Mouse (Mus musculus): ENCODE results near the gene Syne3. TPM values are rescaled to one million over a fixed set of nuclear protein-coding genes. Genes with fewer than 3 reads are reported as not detected.

The Syne3 gene
- polyA plus RNA-seq, 1 experiment: 16.4 TPM

DNA sequence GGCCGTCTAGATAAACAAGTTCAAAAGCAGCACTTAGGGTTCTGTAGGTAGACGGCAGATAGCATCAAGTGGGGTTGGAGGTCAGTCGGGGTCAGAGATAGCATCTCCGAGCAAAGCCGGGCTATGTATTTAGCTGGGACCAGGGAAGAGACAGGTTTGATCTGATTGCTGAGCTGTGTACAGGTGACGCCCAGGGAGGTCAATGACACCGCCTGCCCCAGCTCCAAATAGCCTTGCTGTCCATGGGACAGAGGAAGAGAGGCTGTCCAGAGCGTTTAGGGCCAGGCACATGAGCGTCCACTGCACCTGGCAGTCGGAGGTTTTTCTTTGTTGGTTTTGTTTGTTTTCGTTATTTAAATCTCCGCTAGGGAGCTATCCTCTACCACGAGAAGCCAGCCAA lies 75.8 kb downstream of the Syne3 start:
- Histone ChIP-seq H3K36me3 (ENCODE audit: control insufficient read depth, insufficient read depth, low read length) (peaks cover 11% of the 10 kb centered on the region; the same call in 1 of the 2 replicates), H3K27ac (ENCODE audit: control insufficient read depth, insufficient read depth, low read length) (no peak overlapping the region), H3K4me1 (replicated peaks; ENCODE audit: control insufficient read depth, insufficient read depth, low read length) (no peaks in the 10 kb centered on the region), H3K4me3 (ENCODE audit: control insufficient read depth, insufficient read depth, low read length) (no peak overlapping the region), H3K27me3 (ENCODE audit: control insufficient read depth, insufficient read depth, low read length) (no peaks in the 10 kb centered on the region)
- WGBS: 91% methylated on average over 13 of the region's 13 CpGs
- no peak for TF ChIP-seq POLR2A (IDR thresholded peaks at IDR 0.05; ENCODE audit: control insufficient read depth, extremely low read depth, insufficient read depth, low read length, poor library complexity)
- no peak for TF ChIP-seq CTCF (IDR thresholded peaks at IDR 0.05; ENCODE audit: borderline replicate concordance, control insufficient read depth, extremely low read depth, insufficient read depth, low read length, poor library complexity)
- DNase-seq: no peak

GRCm38 (mm10) chr12:104933217-104933616 lies 76.4 kb downstream of the Syne3 start:
- Histone ChIP-seq H3K4me3 (ENCODE audit: control insufficient read depth, insufficient read depth, low read length) (no peak overlapping the region), H3K36me3 (ENCODE audit: control insufficient read depth, insufficient read depth, low read length) (peaks cover 11% of the 10 kb centered on the region; the same call in 1 of the 2 replicates), H3K4me1 (replicated peaks; ENCODE audit: control insufficient read depth, insufficient read depth, low read length) (no peaks in the 10 kb centered on the region), H3K27me3 (ENCODE audit: control insufficient read depth, insufficient read depth, low read length) (no peaks in the 10 kb centered on the region), H3K27ac (ENCODE audit: control insufficient read depth, insufficient read depth, low read length) (no peak overlapping the region)
- TF ChIP-seq CTCF (IDR thresholded peaks at IDR 0.05; ENCODE audit: borderline replicate concordance, control insufficient read depth, extremely low read depth, insufficient read depth, low read length, poor library complexity) (no peak), POLR2A (IDR thresholded peaks at IDR 0.05; ENCODE audit: control insufficient read depth, extremely low read depth, insufficient read depth, low read length, poor library complexity) (no peak)
- DNase-seq: peak; percentile 14
- WGBS: 83% methylated on average over 2 of the region's 2 CpGs

DNA sequence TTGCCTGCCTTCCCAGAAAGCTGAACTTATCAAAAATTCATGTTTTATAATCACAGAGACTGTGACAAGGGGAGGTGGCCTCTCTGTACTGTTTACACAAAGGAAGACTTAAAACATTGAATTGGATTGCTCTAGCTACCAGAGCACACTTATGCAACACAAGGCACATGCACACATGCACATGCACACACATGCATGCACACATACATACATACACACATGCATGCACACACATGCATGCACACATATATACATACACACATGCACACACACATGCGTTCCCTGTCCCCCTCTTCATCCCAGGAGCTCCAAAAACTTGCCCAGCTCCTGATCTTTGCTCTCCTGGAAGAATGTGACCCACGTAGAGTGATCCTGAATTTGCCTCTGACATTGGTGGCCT lies 83.8 kb downstream of the Syne3 start:
- Histone ChIP-seq H3K27ac (ENCODE audit: control insufficient read depth, insufficient read depth, low read length) (no peak overlapping the region), H3K27me3 (ENCODE audit: control insufficient read depth, insufficient read depth, low read length) (no peaks in the 10 kb centered on the region), H3K4me3 (ENCODE audit: control insufficient read depth, insufficient read depth, low read length) (no peak overlapping the region), H3K36me3 (ENCODE audit: control insufficient read depth, insufficient read depth, low read length) (0 out of 2 replicates have a peak, but pooled peaks cover 2% of the 10 kb centered on the region), H3K4me1 (replicated peaks; ENCODE audit: control insufficient read depth, insufficient read depth, low read length) (no peaks in the 10 kb centered on the region)
- DNase-seq: no peak
- 94% methylated on average over 2 of the region's 2 CpGs for WGBS
- TF ChIP-seq POLR2A (IDR thresholded peaks at IDR 0.05; ENCODE audit: control insufficient read depth, extremely low read depth, insufficient read depth, low read length, poor library complexity) (no peak), CTCF (IDR thresholded peaks at IDR 0.05; ENCODE audit: borderline replicate concordance, control insufficient read depth, extremely low read depth, insufficient read depth, low read length, poor library complexity) (no peak)

DNA sequence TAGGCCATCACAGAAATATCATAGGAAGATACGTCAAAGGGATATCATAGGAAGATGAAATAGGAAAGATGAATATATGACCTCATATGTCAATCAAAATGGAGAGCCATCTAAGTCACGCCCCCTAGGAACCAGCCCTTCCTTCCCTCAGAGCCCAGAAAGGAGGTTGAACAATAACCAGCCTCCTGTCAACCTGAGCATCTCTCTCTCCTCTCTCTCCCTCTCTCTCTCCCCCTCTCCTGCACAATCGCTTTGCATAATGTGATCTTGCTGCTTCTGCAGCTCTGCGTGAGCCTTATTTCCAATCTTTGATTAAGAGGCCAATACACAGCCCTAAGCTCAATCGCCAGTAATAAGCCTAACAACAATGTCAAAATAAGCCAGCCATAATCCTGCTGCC lies 84.6 kb downstream of the Syne3 start:
- Histone ChIP-seq H3K27me3 (ENCODE audit: control insufficient read depth, insufficient read depth, low read length) (no peaks in the 10 kb centered on the region), H3K27ac (ENCODE audit: control insufficient read depth, insufficient read depth, low read length) (no peak overlapping the region), H3K4me1 (replicated peaks; ENCODE audit: control insufficient read depth, insufficient read depth, low read length) (no peaks in the 10 kb centered on the region), H3K4me3 (ENCODE audit: control insufficient read depth, insufficient read depth, low read length) (no peak overlapping the region), H3K36me3 (ENCODE audit: control insufficient read depth, insufficient read depth, low read length) (no peaks in the 10 kb centered on the region)
- DNase-seq: no peak
- WGBS: 95% methylated on average over 5 of the region's 5 CpGs
- no peak for TF ChIP-seq POLR2A (IDR thresholded peaks at IDR 0.05; ENCODE audit: control insufficient read depth, extremely low read depth, insufficient read depth, low read length, poor library complexity)
- TF ChIP-seq CTCF (IDR thresholded peaks at IDR 0.05; ENCODE audit: borderline replicate concordance, control insufficient read depth, extremely low read depth, insufficient read depth, low read length, poor library complexity): no peak

GRCm38 (mm10) chr12:104924546-104924945 lies 85.1 kb downstream of the Syne3 start:
- no peak for TF ChIP-seq POLR2A (IDR thresholded peaks at IDR 0.05; ENCODE audit: control insufficient read depth, extremely low read depth, insufficient read depth, low read length, poor library complexity)
- no peaks in the 10 kb centered on the region for H3K36me3 ChIP-seq (ENCODE audit: control insufficient read depth, insufficient read depth, low read length)
- no peak overlapping the region for H3K4me3 ChIP-seq (ENCODE audit: control insufficient read depth, insufficient read depth, low read length)
- H3K27ac ChIP-seq (ENCODE audit: control insufficient read depth, insufficient read depth, low read length): no peak overlapping the region
- 95% methylated on average over 3 of the region's 3 CpGs for WGBS
- H3K4me1 ChIP-seq (replicated peaks; ENCODE audit: control insufficient read depth, insufficient read depth, low read length): no peaks in the 10 kb centered on the region
- DNase-seq: no peak
- H3K27me3 ChIP-seq (ENCODE audit: control insufficient read depth, insufficient read depth, low read length): no peaks in the 10 kb centered on the region

- Histone ChIP-seq H3K36me3 (ENCODE audit: control insufficient read depth, insufficient read depth, low read length) (no peaks in the 10 kb centered on the region), H3K27ac (ENCODE audit: control insufficient read depth, insufficient read depth, low read length) (no peak overlapping the region), H3K27me3 (ENCODE audit: control insufficient read depth, insufficient read depth, low read length) (no peaks in the 10 kb centered on the region), H3K4me1 (replicated peaks; ENCODE audit: control insufficient read depth, insufficient read depth, low read length) (no peaks in the 10 kb centered on the region), H3K4me3 (ENCODE audit: control insufficient read depth, insufficient read depth, low read length) (no peak overlapping the region)
- DNase-seq: no peak
- 31% methylated on average over 19 of the region's 19 CpGs for WGBS
- no peak for TF ChIP-seq POLR2A (IDR thresholded peaks at IDR 0.05; ENCODE audit: control insufficient read depth, extremely low read depth, insufficient read depth, low read length, poor library complexity)
- no peak for TF ChIP-seq CTCF (IDR thresholded peaks at IDR 0.05; ENCODE audit: borderline replicate concordance, control insufficient read depth, extremely low read depth, insufficient read depth, low read length, poor library complexity)
Observed at GRCm38 (mm10) chr12:104923948-104924388, 85.6 kb downstream of the Syne3 start.

DNA sequence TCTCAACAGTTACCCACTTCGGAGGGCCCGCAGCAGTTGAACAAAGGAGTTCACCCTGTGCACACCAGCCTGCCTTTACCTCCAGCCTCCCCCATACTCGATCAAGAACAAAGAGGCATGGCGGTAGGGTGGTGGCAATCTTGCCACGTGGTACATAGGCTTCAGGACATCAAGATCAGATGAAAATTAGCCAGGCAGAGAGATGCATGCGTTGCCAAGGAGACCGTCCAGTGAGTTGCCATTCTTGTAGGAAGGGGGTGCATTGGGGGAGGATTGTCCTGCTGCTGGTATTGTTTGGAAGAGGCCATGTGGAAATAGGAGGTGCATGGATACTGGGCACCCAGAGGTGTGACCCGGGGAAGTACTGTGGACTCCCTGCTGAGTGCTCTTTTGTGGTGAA lies 87.0 kb downstream of the Syne3 start:
- Histone ChIP-seq H3K36me3 (ENCODE audit: control insufficient read depth, insufficient read depth, low read length) (no peaks in the 10 kb centered on the region), H3K27ac (ENCODE audit: control insufficient read depth, insufficient read depth, low read length) (no peak overlapping the region), H3K4me3 (ENCODE audit: control insufficient read depth, insufficient read depth, low read length) (no peak overlapping the region), H3K4me1 (replicated peaks; ENCODE audit: control insufficient read depth, insufficient read depth, low read length) (no peaks in the 10 kb centered on the region), H3K27me3 (ENCODE audit: control insufficient read depth, insufficient read depth, low read length) (no peaks in the 10 kb centered on the region)
- no peak for DNase-seq
- 87% methylated on average over 8 of the region's 8 CpGs for WGBS
- TF ChIP-seq POLR2A (IDR thresholded peaks at IDR 0.05; ENCODE audit: control insufficient read depth, extremely low read depth, insufficient read depth, low read length, poor library complexity) (no peak), CTCF (IDR thresholded peaks at IDR 0.05; ENCODE audit: borderline replicate concordance, control insufficient read depth, extremely low read depth, insufficient read depth, low read length, poor library complexity) (no peak)

Data from thymus, adult 2 months (tissue).